Mouse (Mus musculus) forebrain, embryonic 15.5 days (tissue): ENCODE results near the gene Ufc1. TPM values are rescaled to one million over a fixed set of nuclear protein-coding genes. Genes with fewer than 3 reads are reported as not detected.
A peak's percentile ranks its signal among the peaks of the same experiment; 100 is the strongest.

Experiments
- ATAC-seq: fragments of 200-750 bp; cut with Nextera tagmentation; replicated peaks from 2 replicates; pipeline ENCODE4 v1.8.0; 2017; ENCODE audit warnings: mild to moderate bottlenecking, moderate TSS enrichment, moderate library complexity
- H3K27ac ChIP-seq: fragments of 300-500 bp; sonication (generic); replicated peaks from 2 replicates; pipeline ENCODE4 v1.5.1; 2015; ENCODE audit warnings: mild to moderate bottlenecking, inconsistent platforms
- H3K27me3 ChIP-seq: fragments of 300-500 bp; sonication (generic); 2 replicates; pipeline ENCODE4 v1.6.1; 2015; ENCODE audit warnings: inconsistent platforms
- H3K36me3 ChIP-seq: fragments of 300-500 bp; sonication (generic); 2 replicates; pipeline ENCODE4 v1.6.1; 2015; ENCODE audit warnings: mild to moderate bottlenecking, inconsistent platforms
- H3K4me1 ChIP-seq: fragments of 300-500 bp; sonication (generic); 2 replicates; pipeline ENCODE4 v1.6.1; 2015; ENCODE audit warnings: inconsistent platforms
- H3K4me2 ChIP-seq: fragments of 300-500 bp; sonication (generic); replicated peaks from 2 replicates; pipeline ENCODE4 v1.6.1; 2015; ENCODE audit warnings: mild to moderate bottlenecking, inconsistent platforms
- H3K4me3 ChIP-seq: fragments of 300-500 bp; sonication (generic); 2 replicates; pipeline ENCODE4 v1.5.1; 2015; ENCODE audit warnings: mild to moderate bottlenecking, inconsistent platforms
- H3K9ac ChIP-seq: fragments of 300-500 bp; sonication (generic); replicated peaks from 2 replicates; pipeline ENCODE4 v1.6.1; 2015; ENCODE audit warnings: mild to moderate bottlenecking, inconsistent platforms
- H3K9me3 ChIP-seq: fragments of 300-500 bp; sonication (generic); 2 replicates; pipeline ENCODE4 v1.6.1; 2016; ENCODE audit warnings: inconsistent platforms
- WGBS: fragments of 180-500 bp; shearing (Covaris S2); methylation state at CpG from one replicate; pipeline ENCODE4 v1.1.7; 2015; ENCODE audit warnings: mixed read lengths; 5-methylcytosine and 5-hydroxymethylcytosine counted together
- polyA plus RNA-seq: library from polyadenylated mRNA; unstranded; fragments of >200 nt; fragmentation: Nextera tagmentation; extraction: Ambion mirVana; gene quantifications from 2 replicates; pipeline ENCODE4 v1.2.1, GENCODE M21; 2015

The Ufc1 gene
- polyA plus RNA-seq, 1 experiment from 2014 or later = 105 TPM

DNA sequence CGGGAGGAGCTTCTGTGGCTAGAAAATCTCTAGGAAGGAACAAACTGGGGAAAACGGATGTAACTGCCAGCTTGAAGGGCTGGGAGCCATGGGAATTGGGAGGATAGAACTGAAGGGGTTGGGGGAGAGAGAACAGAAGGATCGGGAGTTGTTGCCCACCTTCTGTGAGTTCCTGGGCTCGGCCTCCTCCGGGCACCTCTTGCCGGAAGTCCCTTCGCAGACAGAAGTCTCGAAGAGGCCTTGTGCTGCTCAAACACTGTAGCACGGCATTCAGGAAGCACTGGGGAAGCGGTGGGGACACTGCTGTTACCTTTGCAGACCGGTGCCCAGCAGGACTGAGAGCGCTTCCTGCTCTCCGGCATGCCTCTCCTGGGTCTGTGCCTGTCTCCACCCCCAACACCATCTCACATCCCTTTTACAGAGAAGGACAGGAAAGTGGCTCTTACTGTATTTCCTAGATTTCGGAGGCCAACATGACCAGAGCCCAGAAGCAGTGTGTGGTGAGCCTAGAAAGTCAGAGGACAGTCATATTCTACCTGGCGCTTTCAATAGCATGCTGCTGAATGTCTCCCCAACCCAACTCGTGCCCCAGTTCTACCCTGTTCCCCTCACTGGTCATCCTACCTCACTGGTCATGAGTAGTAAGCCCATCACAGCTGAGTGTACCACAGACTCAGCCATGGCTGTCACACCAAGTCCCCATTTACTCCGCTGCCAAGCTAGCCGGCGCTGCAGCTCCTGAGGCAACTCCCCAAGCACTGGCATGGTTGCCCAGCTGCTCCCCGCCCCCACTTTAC, 9.5 kb downstream of the Ufc1 start:
- Histone ChIP-seq H3K36me3 (peaks cover 37% of the 10 kb centered on the region), H3K9ac (no peak overlapping the region), H3K27me3 (no peaks in the 10 kb centered on the region), H3K4me3 (no peak overlapping the region), H3K27ac (no peak overlapping the region), H3K4me1 (peaks cover 40% of the 10 kb centered on the region), H3K9me3 (no peaks in the 10 kb centered on the region), H3K4me2 (no peak overlapping the region)
- no peak for ATAC-seq
- 89% methylated on average over 20 of the region's 20 CpGs for WGBS

DNA sequence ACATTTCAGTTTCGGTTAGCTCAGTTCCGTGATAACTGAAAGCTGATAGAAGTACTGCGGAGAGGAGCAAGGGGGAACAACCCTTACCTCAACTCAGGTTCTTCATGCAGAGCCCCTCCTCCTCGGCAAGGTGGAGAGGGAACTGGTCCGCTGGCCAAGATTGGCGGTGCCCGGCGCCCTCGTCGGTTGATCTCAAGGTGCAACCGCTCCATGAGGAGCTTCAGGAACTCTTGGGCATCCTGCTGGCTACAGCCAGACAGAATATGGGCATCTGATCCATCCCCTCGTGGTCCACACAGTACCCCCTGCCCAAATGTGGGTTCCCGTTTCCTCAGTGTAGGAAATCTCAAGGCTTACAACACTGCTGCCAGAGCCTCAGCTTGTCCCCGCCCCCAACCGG, 10.3 kb downstream of the Ufc1 start:
- Histone ChIP-seq H3K4me2 (no peak overlapping the region), H3K27ac (no peak overlapping the region), H3K9ac (no peak overlapping the region), H3K4me3 (no peak overlapping the region), H3K9me3 (no peaks in the 10 kb centered on the region), H3K4me1 (peaks cover 48% of the 10 kb centered on the region), H3K36me3 (peaks cover 33% of the 10 kb centered on the region), H3K27me3 (no peaks in the 10 kb centered on the region)
- no peak for ATAC-seq
- 90% methylated on average over 15 of the region's 15 CpGs for WGBS

DNA sequence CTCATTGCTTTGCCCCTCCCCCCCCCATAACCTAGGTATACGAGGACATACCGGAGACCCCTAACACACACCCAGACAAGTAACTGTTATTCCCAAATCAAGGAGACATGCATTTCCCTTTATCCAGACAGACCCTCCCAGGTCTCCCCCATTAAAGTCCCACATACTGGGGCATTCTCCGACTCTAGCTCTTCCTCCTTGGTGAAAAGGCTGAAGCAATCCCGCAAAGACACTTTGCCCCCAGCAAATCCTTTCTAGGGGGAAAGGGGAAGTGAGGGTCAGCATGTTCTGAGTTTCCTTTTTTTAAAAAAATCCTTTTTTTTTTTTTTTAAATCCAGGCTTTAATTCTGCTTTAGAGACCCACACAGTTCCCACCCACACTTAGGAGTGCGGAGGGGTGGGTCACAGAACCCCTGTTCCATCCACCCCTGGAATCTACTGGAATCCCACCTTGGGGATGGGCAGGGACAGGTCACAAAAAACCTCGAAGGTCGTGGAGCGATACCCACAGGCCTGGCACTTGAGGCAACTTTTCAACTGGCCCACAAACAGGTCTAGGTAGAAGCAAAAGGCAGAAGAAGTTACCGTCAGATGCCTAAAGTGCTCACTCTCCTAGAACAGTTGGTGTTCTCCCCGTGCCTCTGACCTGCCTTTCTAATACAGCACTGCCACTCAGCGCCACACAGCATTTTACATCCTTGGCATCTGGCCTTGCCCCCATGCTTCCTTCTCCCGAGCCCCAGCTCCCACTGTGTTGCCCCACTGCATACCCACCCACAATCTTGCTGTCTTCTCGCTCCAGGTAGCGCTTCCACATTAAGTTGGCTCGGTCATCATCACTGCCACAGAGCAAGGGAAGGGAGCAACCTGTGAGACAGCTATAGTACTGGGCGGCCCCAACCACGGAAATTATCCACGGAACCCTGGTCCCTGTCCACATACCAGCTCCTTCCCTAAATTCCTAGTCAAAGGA, 11.3 kb downstream of the Ufc1 start:
- peaks cover 51% of the 10 kb centered on the region for H3K4me1 ChIP-seq

DNA sequence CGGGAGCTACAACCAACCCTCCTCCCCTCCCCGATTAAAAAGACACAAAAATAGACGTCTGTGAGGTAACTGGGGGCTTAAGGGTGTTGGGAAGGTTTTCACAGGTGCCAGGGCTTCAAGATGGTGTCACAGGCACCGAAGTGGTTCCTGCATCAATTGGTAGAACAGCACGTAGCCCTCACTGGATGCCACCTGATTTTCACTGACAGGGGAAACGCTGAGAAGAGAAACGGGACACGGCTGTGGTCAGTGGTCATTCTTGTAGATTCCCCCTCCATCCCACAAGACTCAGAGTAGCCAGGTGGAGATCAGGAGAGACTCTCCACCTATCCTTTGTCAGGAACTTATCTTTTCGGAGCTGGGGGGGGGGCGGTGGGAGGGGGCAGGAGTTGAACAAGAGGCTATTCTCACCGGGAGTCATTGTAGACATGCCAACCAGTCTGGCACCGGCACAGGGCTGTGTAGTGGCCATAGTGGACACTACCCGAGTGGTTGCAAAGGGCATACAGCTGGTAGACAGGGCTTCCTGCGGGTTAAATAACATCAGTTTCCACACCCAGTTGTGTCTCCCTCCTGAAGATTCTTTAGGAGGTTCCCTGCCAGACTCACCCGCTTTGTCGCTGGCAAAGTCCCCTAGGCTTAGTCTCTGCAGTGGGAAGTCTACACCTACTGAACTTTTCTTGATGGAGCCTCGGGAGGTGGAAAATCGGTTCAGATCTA, 12.6 kb downstream of the Ufc1 start:
- Histone ChIP-seq H3K4me2 (no peak overlapping the region), H3K9ac (no peak overlapping the region), H3K4me3 (no peak overlapping the region), H3K27me3 (no peaks in the 10 kb centered on the region), H3K36me3 (peaks cover 34% of the 10 kb centered on the region), H3K27ac (no peak overlapping the region), H3K4me1 (peaks cover 46% of the 10 kb centered on the region), H3K9me3 (no peaks in the 10 kb centered on the region)
- WGBS = 76% methylated on average over 18 of the region's 18 CpGs
- ATAC-seq = no peak

More for the DNA sequence above, 11.3 kb downstream of the Ufc1 start:
- no peak for ATAC-seq
- Histone ChIP-seq H3K4me3 (no peak overlapping the region), H3K4me2 (no peak overlapping the region), H3K27me3 (no peaks in the 10 kb centered on the region), H3K27ac (no peak overlapping the region), H3K9ac (no peak overlapping the region), H3K9me3 (no peaks in the 10 kb centered on the region), H3K36me3 (peaks cover 24% of the 10 kb centered on the region)
- 92% methylated on average over 18 of the region's 18 CpGs for WGBS

DNA sequence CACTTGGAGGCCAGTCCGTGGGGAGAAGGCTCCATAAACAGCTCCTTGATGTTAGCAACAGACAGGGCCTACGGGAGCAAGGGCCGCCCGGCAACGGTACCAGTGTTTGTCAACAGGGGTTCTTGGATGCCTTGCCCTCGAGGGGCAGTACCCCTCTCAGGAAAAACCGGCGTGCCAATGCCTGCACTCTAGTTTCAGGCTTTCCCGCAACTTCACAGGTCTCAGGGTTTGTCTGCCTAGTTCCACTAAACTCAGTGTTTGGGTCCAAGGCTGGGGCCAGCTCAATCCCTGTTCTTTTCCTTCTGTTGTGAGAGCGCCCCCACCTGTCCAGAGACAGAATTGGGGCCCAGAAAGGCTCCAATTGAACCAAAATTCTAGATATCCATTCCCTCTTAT, 13.3 kb downstream of the Ufc1 start:
- Histone ChIP-seq H3K4me2 (peak overlapping the region; percentile 80), H3K36me3 (peaks cover 41% of the 10 kb centered on the region), H3K27me3 (no peaks in the 10 kb centered on the region), H3K4me1 (peaks cover 39% of the 10 kb centered on the region), H3K4me3 (peak overlapping the region; percentile 55), H3K9ac (peak overlapping the region; percentile 45), H3K9me3 (no peaks in the 10 kb centered on the region), H3K27ac (peak overlapping the region; percentile 79)
- 2% methylated on average over 10 of the region's 10 CpGs for whole genome bisulfite sequencing
- peak; percentile 41 for ATAC-seq

DNA sequence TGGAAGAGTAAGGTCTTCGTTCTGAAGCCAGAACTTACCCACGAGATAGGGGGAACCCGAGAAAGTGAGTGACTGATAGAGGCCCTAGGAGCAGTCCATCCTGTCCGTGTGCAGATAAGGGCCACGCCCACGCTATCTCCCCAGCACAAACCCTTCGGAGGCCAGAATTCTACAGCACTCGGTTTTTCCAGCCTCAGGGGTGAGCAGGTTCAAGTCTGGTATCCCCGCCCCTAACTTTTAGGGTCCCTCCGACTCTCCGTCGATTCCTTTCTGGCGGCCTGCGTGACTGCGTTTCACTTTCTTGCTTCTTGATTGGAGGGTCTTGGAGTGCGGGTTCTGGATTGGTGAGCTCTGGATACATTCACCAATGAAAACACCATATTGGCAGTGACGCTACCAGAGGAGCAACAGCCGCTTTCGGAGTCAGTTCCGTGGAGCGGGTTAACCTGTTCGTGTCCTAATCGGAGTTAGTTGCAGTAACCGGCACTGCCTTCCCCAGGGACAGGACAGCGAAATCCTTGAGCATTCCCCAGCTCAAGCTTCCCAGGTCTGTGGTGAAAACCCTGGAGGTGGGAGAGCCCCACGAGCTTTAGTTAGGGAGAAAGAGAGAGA, 13.8 kb downstream of the Ufc1 start, which contains the start of gene Ppox:
Ppox (minus strand) TSS at position 271 of the 612 bp plus-strand sequence.
- peak within 1 kb of the TSS; percentile 80 for H3K4me2 ChIP-seq
- 0% methylated on average over 26 of the region's 26 CpGs for WGBS
- H3K27ac ChIP-seq = peak within 1 kb of the TSS; percentile 79
- H3K4me3 ChIP-seq = peak within 1 kb of the TSS; percentile 55
- no peaks in the 10 kb centered on the region for H3K9me3 ChIP-seq
- H3K36me3 ChIP-seq = peaks cover 43% of the 10 kb centered on the region
- H3K27me3 ChIP-seq = no peaks in the 10 kb centered on the region
- ATAC-seq = peak; percentile 99
- H3K9ac ChIP-seq = peak within 1 kb of the TSS; percentile 60
- peaks cover 34% of the 10 kb centered on the region for H3K4me1 ChIP-seq

DNA sequence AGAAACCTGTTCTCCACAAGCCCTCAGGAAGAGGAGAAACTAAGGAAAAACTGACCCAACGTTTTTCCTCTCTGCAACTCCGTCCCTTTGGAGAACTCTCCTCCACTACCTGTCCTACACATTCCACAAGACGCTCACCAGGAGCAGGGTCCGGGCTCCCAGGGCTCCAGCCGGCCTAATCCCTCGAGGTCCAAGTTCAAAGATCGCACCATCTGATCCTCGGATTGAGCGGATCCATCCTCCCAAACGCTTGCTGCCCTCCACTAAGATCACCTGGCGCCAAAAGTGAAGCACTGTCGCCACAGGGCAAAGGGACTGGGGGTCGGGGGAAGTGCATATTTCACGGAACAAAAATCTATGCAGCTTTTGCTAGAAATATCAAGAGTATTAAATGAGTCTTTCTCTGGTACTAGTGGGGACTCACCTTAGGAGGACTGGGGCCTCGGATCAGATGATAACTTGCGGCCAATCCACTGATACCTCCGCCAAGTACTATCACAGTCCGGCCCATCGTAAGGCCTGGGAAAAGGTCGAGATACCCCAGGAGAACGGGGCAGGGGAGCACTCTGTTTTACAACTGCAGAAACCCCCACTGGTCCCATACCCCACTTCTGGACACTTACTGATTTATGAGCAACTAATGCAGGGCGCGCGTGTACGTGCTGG, 14.4 kb downstream of the Ufc1 start:
- ATAC-seq = no peak; the same call in 1 of the 2 replicates
- H3K27ac ChIP-seq = no peak overlapping the region
- WGBS = 1% methylated on average over 25 of the region's 25 CpGs

DNA sequence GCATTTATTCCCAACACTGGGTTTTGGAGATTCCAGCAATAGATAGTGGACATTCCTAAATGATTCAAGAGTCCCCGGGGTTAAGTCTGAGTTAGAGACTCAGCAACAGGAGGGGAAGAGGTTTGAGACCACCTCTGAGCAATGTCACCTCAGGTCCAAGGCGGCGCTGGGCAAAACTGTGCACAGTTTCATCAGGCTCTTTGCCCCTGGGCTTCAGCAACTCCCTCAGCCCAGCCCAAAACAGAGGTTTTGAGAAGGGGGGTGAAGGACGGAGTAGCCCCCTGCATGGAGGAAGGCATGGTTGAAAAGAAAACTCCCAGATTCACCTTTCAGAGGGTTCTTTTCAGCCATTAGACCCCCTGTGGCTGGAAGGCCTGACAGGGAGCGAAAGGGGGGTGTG, 15.1 kb downstream of the Ufc1 start:
- 67% methylated on average over 5 of the region's 5 CpGs for WGBS
- H3K4me1 ChIP-seq = peaks cover 25% of the 10 kb centered on the region
- peak overlapping the region; percentile 60; the same call in 1 of the 2 replicates for H3K9ac ChIP-seq
- peak overlapping the region; percentile 55 for H3K4me3 ChIP-seq
- H3K36me3 ChIP-seq = peaks cover 52% of the 10 kb centered on the region
- no peaks in the 10 kb centered on the region for H3K27me3 ChIP-seq
- peak overlapping the region; percentile 80 for H3K4me2 ChIP-seq
- no peak overlapping the region for H3K27ac ChIP-seq
- no peak for ATAC-seq
- H3K9me3 ChIP-seq = no peaks in the 10 kb centered on the region

More for the DNA sequence above, 14.4 kb downstream of the Ufc1 start:
- Histone ChIP-seq H3K9ac (peak overlapping the region; percentile 60), H3K4me2 (peak overlapping the region; percentile 80), H3K9me3 (no peaks in the 10 kb centered on the region), H3K27me3 (no peaks in the 10 kb centered on the region), H3K4me1 (peaks cover 28% of the 10 kb centered on the region), H3K36me3 (peaks cover 46% of the 10 kb centered on the region), H3K4me3 (peak overlapping the region; percentile 55)

DNA sequence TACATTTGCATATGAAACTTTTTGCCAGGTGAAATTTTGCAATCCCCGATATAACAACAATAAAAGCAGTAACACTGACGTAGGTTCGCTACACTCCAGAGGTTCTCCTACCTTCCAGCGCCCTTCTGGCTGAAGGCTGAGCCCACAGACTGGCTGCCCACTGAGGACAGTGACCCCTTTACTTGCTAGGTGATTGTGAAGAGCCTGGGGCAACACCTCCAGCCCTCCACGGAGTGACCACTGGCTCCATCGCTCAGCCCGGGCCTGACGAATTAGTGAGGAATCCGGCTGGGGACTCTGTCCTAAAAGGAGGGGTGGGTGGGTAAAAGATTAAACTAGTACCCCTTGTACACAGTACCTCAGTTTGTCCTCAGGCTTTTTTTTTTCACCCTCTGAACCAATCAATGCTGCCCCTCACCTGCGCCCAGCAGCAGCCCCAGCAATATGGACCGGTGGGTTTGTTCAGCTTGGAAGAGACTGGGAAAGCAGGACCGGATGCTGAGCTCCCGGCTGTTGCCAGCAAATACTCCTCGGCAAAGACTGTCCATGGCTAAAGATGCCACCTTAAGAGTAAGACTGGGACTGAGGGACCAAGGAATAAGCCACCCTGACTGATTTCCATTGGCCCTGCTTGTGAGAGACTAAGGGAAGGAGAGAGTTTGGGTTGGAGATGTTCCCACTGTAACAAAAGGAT, 15.7 kb downstream of the Ufc1 start:
- no peak overlapping the region for H3K9ac ChIP-seq
- no peak for ATAC-seq

DNA sequence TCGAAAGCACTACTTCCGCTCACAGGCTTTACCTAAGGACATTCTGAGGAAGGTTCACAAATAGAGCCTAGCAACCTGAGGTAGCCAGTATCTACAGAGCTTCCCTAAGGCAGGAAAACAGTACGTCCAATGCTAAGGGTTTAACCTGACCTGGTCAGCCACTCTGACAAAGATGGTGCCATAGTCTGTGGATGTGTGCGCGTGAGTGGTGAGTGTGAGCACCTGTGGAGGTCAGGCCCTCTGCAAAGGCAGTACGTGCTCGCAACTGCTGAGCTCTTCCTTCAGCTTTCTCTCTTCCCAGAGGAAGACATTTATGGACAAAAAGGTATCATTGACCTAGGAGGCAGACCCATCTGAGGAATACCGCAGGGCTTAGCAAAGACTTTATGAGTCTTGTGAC, 16.4 kb downstream of the Ufc1 start:
- H3K27me3 ChIP-seq = no peaks in the 10 kb centered on the region
- peaks cover 25% of the 10 kb centered on the region for H3K4me1 ChIP-seq
- H3K4me3 ChIP-seq = no peak overlapping the region
- H3K4me2 ChIP-seq = no peak overlapping the region
- H3K9ac ChIP-seq = no peak overlapping the region
- H3K36me3 ChIP-seq = peaks cover 56% of the 10 kb centered on the region
- no peak overlapping the region for H3K27ac ChIP-seq
- H3K9me3 ChIP-seq = no peaks in the 10 kb centered on the region
- 94% methylated on average over 8 of the region's 8 CpGs for WGBS
- ATAC-seq = no peak

More for the DNA sequence above, 15.7 kb downstream of the Ufc1 start:
- Histone ChIP-seq H3K9me3 (no peaks in the 10 kb centered on the region), H3K36me3 (peaks cover 54% of the 10 kb centered on the region), H3K27ac (no peak overlapping the region), H3K4me1 (peaks cover 25% of the 10 kb centered on the region), H3K27me3 (no peaks in the 10 kb centered on the region), H3K4me2 (no peak overlapping the region), H3K4me3 (no peak overlapping the region)
- WGBS = 92% methylated on average over 14 of the region's 14 CpGs
